Mouse (Mus musculus) olfactory bulb, adult 2 months (tissue): ENCODE results near the gene Lbx2.

ENCODE experiments used
- CTCF ChIP-seq: fragments of 200-500 bp; IDR thresholded peaks from 2 replicates; pipeline ENCODE4 v1.5.1; 2012; ENCODE audit warnings: low read depth, mild to moderate bottlenecking, low read length, moderate library complexity; ENCODE audit not compliant: insufficient read depth
- POLR2A ChIP-seq: fragments of 200-500 bp; IDR thresholded peaks from 2 replicates; pipeline ENCODE4 v1.6.1; 2012; ENCODE audit warnings: mild to moderate bottlenecking, low read depth, low read length, moderate library complexity; ENCODE audit not compliant: insufficient read depth

- TF ChIP-seq CTCF (no peak), POLR2A (no peak)
These were observed 17.9 kb upstream of the Lbx2 start for GRCm38 (mm10) chr6:83068221-83068620.
